Mouse (Mus musculus) gastrocnemius, postnatal 4 days (tissue): Measurements from ENCODE around the gene Olfr688. TPM values are rescaled to one million over a fixed set of nuclear protein-coding genes. Genes with fewer than 3 reads are reported as not detected.

Experiments used
- DNase-seq, 2 experiments: peaks; one replicate each; pipeline ENCODE4 v3.0.0; 2021 to 2022; ENCODE audit warnings: low spot score in 2 of 2, mixed read lengths in 2 of 2
- long read RNA-seq, 2 experiments: library from polyadenylated mRNA; stranded (forward); transcript quantifications; one replicate each; pipeline ENCODE4 v2.0.0; 2021
- total RNA-seq, 2 experiments: library from RNA; stranded (reverse); gene quantifications; 2 replicates each; pipeline ENCODE4 v1.2.3; 2021

Olfr688 gene
- not detected for total RNA-seq
- long read RNA-seq, experiment 1: 0 reads
- long read RNA-seq, experiment 2: 0 reads

DNA sequence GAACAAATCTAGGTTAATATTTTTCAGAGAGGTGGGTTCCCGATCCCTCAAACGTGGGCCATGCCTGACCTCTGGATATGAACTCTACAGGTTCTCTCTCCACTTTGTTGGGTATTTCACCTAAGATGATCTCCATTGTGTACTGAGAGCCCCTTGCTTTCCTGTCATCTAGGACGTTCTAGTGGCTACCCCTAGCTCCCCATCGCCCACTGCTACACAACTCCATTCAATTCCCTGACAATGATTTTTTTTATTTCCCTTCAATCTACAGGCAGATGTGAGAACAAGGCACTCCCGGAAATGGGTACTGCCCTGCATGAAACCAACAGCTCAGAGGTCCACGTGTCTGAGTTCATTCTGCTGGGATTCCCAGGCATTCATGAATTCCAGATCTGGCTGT, at the start of gene Olfr688:
TSS of gene Olfr688 (plus strand) at position 301 of the 400 bp plus-strand sequence.
- DNase-seq: no peak

DNA sequence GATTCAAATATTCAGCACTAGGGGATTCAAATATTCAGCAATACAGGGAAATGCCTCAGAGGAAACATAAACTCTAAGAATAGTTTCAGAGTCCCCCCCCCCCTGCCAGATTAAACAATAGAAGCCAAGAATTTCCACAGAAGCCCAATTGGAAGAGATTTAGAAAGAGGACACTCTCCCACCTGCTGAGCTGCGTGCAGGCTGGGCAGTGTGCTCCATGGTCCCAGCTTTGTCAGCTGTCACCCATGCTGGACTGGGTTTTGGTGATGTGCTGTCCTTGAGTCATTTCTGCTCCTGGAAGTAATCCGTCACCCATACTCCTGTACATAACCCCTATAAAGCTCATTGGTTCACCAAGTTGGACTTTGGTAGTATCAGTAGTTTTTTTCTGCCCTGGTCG, 40.2 kb upstream of the Olfr688 start:
- DNase-seq: no peak

DNA sequence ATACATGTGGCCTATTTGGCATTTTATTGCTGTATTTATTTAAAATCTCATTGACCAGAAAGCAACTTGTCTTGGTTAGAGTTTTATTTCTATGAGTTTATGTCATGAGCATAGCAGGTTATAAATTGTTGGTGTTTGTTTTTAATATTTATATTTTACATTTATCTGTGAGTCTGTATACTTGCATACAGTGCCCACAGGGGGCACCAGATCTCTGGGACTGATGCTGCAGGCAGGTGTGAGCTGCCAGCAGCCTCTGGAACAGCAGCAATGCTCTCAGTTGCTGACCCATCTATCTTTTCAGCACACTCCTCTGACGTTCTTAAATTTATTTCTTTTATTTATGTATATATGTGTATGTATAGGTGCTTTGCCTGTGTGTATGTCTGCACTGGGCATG, 39.7 kb upstream of the Olfr688 start:
- no peak for DNase-seq

DNA sequence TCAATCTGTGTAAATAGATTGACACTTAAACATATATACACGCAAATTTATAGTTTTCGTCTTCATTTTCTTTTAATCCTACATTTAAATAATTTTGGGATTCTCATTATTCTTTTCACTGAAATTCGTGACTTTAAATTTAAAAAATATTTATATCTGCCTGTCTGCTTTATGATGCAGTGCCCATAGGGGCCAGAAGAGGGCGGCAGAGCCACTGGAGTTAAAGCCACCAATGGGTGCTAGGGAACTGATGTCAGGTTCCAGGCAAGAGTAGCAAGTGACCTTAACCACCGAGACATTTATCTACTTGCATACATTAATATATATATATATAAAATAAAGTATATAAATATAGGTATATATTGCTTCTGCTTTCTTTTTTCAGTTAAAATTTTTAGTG, 31.2 kb upstream of the Olfr688 start:
- no peak for DNase-seq

DNA sequence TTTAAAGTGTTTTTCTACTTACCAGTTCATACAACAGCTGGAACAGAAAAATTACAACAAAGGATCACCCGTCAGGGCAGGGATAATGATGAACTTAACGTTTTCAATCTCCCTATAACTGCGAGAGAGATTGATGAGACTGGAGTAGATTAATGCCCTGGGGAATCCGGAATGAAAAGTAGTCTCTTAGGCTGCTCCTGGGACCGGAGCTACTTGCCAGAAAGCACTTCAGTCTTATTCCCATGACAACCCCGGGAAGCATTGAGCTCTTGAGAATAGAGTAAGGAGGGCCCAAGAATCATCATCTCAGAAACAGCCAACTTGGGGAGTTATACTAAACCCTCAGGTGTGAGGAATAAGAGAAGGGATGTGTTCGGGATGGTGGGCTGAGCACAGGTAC, 15.5 kb upstream of the Olfr688 start:
- no peak for DNase-seq

DNA sequence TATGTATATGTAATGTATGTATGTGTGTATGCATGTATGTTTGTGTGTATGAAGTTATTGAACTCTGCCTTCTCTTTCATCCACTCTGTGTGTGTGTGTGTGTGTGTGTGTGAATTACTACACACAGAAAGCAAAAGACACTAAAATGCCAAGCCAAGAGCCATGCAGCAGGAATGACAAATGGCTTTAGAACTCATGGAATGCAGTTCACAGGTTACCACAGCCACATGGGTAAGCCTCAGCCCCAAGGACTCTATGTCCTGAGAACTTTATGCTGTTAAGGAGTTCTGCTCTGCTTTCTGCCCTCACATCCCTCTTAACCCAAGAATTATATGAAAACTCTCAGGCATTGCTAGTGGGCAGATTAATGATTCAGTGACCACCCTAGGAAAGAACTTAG, 2.2 kb downstream of the Olfr688 start:
- no peak for DNase-seq

DNA sequence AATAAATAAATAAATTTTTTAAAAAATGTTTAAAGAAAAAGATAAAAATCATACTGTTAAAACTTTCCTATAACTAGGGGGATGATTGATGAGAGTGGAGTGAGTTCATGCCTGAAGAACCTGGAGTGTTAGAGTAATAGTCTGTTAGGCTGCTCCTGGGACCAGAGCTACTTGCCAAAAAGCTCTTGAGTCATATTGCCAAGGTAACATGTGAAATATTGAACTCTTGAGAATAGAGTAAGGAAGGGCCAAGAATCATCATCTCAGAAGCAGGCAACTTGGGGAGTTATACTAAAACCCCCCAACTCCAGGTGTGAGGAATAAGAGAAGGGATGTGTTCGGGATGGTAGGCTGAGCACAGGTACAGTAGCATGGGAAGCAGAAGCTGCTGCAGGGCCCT, 23.0 kb downstream of the Olfr688 start, which contains the start of gene Olfr689:
TSS of gene Olfr689 (plus strand) at position 301 of the 400 bp plus-strand sequence.
- no peak for DNase-seq

DNA sequence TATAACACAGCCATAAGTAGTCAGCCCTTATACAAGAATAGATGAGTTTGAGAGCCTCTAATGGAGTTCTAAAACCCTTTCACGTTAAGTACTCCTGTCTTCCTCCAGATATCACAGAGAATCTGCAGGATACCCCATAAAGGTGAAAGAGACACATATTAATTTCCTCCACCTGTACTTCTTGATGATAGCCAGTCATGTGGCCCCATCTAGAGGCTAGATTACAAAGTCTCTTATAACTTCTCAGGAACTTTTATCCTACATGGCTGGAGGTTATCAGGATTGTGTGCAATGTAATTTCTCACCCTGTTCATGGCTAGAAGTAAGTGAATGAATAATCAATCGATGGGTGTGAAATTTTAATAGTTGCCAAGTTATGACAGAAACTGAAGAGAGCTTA, 37.4 kb downstream of the Olfr688 start:
- no peak for DNase-seq

DNA sequence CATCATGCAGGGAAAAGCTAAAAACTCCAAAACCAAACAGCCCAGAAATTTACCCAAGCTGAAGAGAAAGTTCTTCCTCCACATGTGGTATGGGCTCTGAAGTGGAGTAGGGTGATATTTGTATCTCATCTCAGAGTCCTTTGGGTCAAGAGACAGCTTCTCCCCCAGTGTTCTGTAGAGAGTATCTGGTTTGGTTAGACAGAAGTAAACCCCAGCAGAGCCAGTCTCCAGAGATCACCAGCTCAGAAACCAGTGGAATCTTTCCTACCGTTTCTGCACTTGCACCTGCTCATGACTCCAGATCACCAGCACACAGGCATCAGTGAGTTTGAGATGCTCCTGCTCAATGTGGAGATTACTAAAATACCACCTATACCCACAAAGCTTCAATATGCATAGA, 46.1 kb downstream of the Olfr688 start, which contains the start of gene Olfr690:
TSS of gene Olfr690 (minus strand) at position 101 of the 400 bp plus-strand sequence.
- DNase-seq: no peak

Other genes with a start within 250 kb of the Olfr688 start
- gene Olfr677, start 236.7 kb upstream of the Olfr688 start, total RNA-seq: not detected
- not detected for gene Olfr678, start 223.6 kb upstream of the Olfr688 start, total RNA-seq
- gene Olfr679, start 206.9 kb upstream of the Olfr688 start, total RNA-seq: not detected
- not detected for gene Olfr680-ps1, start 195.3 kb upstream of the Olfr688 start, total RNA-seq
- not detected for gene Olfr681, start 171.3 kb upstream of the Olfr688 start, total RNA-seq
- not detected for gene Olfr683, start 141.1 kb upstream of the Olfr688 start, total RNA-seq
- gene Olfr684, start 124.4 kb upstream of the Olfr688 start, total RNA-seq: not detected
- not detected for gene Olfr685, start 102.1 kb upstream of the Olfr688 start, total RNA-seq
- not detected for gene Olfr686, start 80.6 kb upstream of the Olfr688 start, total RNA-seq
- not detected for gene Olfr689, start 23.1 kb downstream of the Olfr688 start, total RNA-seq
- gene Olfr690, start 46.0 kb downstream of the Olfr688 start, total RNA-seq: not detected
- not detected for gene Olfr691, start 54.2 kb downstream of the Olfr688 start, total RNA-seq
- gene Olfr692, start 80.1 kb downstream of the Olfr688 start, total RNA-seq: not detected
- not detected for gene Gm5901, start 86.9 kb downstream of the Olfr688 start, total RNA-seq
- gene Fam160a2, start 112.0 kb downstream of the Olfr688 start, total RNA-seq: 10 to 100 TPM; 21.0 to 24.9 TPM
- not detected for gene Cnga4, start 116.5 kb downstream of the Olfr688 start, total RNA-seq
- gene Cckbr, start 137.6 kb downstream of the Olfr688 start, total RNA-seq: not detected
- 10 to 100 TPM; 63.8 to 65.3 TPM for gene Cavin3, start 194.2 kb downstream of the Olfr688 start, total RNA-seq